Mouse (Mus musculus): ENCODE results near the gene Scaf11. TPM values are rescaled to one million over a fixed set of nuclear protein-coding genes. Genes with fewer than 3 reads are reported as not detected.
"Not testable (repeated sequence)": the region's sequence is repeated elsewhere in the genome, so short reads cannot be mapped to it uniquely, and the experiment has no call there.

Scaf11 gene
- total RNA-seq, 2 experiments from 2014 or later = 81.0 to 96.7 TPM

- peak; percentile 70 for ATAC-seq (ENCODE audit: poor library complexity, severe bottlenecking)
Measured at GRCm38 (mm10) chr15:96466362-96466903, 5.8 kb upstream of the Scaf11 start.

- no peak for ATAC-seq (ENCODE audit: poor library complexity, severe bottlenecking)
Measured at GRCm38 (mm10) chr15:96465076-96465475, 4.4 kb upstream of the Scaf11 start.

GRCm38 (mm10) chr15:96463821-96464220, 3.2 kb upstream of the Scaf11 start:
- ATAC-seq (ENCODE audit: poor library complexity, severe bottlenecking) = no peak

GRCm38 (mm10) chr15:96462611-96463010, 2.0 kb upstream of the Scaf11 start:
- ATAC-seq (ENCODE audit: poor library complexity, severe bottlenecking) = no peak

- ATAC-seq (ENCODE audit: poor library complexity, severe bottlenecking) = peak; percentile 9
Measured at GRCm38 (mm10) chr15:96461541-96462512, 1.2 kb upstream of the Scaf11 start.

- no peak for ATAC-seq (ENCODE audit: poor library complexity, severe bottlenecking)
Measured at GRCm38 (mm10) chr15:96460451-96460729, 253 bp downstream of the Scaf11 start.

GRCm38 (mm10) chr15:96459741-96460450, 747 bp downstream of the Scaf11 start:
- peak; percentile 47 for ATAC-seq (ENCODE audit: poor library complexity, severe bottlenecking)

- ATAC-seq (ENCODE audit: poor library complexity, severe bottlenecking) = no peak
Measured at GRCm38 (mm10) chr15:96458273-96458672, 2.4 kb downstream of the Scaf11 start.

GRCm38 (mm10) chr15:96457338-96457664, 3.3 kb downstream of the Scaf11 start:
- no peak for ATAC-seq (ENCODE audit: poor library complexity, severe bottlenecking)

GRCm38 (mm10) chr15:96456651-96457337, 3.8 kb downstream of the Scaf11 start:
- no peak for ATAC-seq (ENCODE audit: poor library complexity, severe bottlenecking)

GRCm38 (mm10) chr15:96455595-96456214, 4.9 kb downstream of the Scaf11 start:
- no peak for ATAC-seq (ENCODE audit: poor library complexity, severe bottlenecking)

- ATAC-seq (ENCODE audit: poor library complexity, severe bottlenecking) = no peak
Measured at GRCm38 (mm10) chr15:96453346-96453745, 7.3 kb downstream of the Scaf11 start.

GRCm38 (mm10) chr15:96448656-96449299, 11.9 kb downstream of the Scaf11 start:
- no peak for ATAC-seq (ENCODE audit: poor library complexity, severe bottlenecking)

GRCm38 (mm10) chr15:96446785-96447184, 13.9 kb downstream of the Scaf11 start:
- ATAC-seq (ENCODE audit: poor library complexity, severe bottlenecking) = no peak

GRCm38 (mm10) chr15:96441480-96441879, 19.2 kb downstream of the Scaf11 start:
- ATAC-seq (ENCODE audit: poor library complexity, severe bottlenecking) = not testable (repeated sequence)

- ATAC-seq (ENCODE audit: poor library complexity, severe bottlenecking) = no peak
Measured at GRCm38 (mm10) chr15:96434202-96434601, 26.4 kb downstream of the Scaf11 start.

GRCm38 (mm10) chr15:96419920-96420319, 40.7 kb downstream of the Scaf11 start:
- ATAC-seq (ENCODE audit: poor library complexity, severe bottlenecking) = no peak

- no peak for ATAC-seq (ENCODE audit: poor library complexity, severe bottlenecking)
Measured at GRCm38 (mm10) chr15:96418161-96418560, 42.5 kb downstream of the Scaf11 start.

GRCm38 (mm10) chr15:96408717-96409121, 51.9 kb downstream of the Scaf11 start:
- ATAC-seq (ENCODE audit: poor library complexity, severe bottlenecking) = no peak

- ATAC-seq (ENCODE audit: poor library complexity, severe bottlenecking) = no peak
Measured at GRCm38 (mm10) chr15:96407151-96407550, 53.5 kb downstream of the Scaf11 start.
